Mouse (Mus musculus) embryonic facial prominence, embryonic 11.5 days (tissue): ENCODE data around the gene Mfng. TPM values are rescaled to one million over a fixed set of nuclear protein-coding genes. Genes with fewer than 3 reads are reported as not detected.

ENCODE experiments used
- ATAC-seq: fragments of 200-750 bp; cut with Nextera tagmentation; replicated peaks from 2 replicates; pipeline ENCODE4 v1.8.0; 2017; ENCODE audit warnings: low read depth; ENCODE audit not compliant: insufficient number of reproducible peaks, low FRiP score, low TSS enrichment
- DNase-seq: peaks from one replicate; pipeline ENCODE4 v3.0.0-alpha.2; 2015; ENCODE audit warnings: low spot score
- H3K27ac ChIP-seq: fragments of 300-500 bp; sonication (generic); replicated peaks from 2 replicates; pipeline ENCODE4 v1.5.1; 2014; ENCODE audit warnings: mild to moderate bottlenecking, low read depth, low read length, control low read depth
- H3K27me3 ChIP-seq: fragments of 300-500 bp; sonication (generic); 2 replicates; pipeline ENCODE4 v1.6.1; 2014; ENCODE audit warnings: mild to moderate bottlenecking, low read length, moderate library complexity, mixed read lengths; ENCODE audit not compliant: control insufficient read depth, insufficient read depth
- H3K36me3 ChIP-seq: fragments of 300-500 bp; sonication (generic); replicated peaks from 2 replicates; pipeline ENCODE4 v1.6.1; 2014; ENCODE audit warnings: low read depth, mild to moderate bottlenecking, low read length, moderate library complexity, mixed read lengths; ENCODE audit not compliant: control insufficient read depth, insufficient read depth
- H3K4me1 ChIP-seq: fragments of 300-500 bp; sonication (generic); 2 replicates; pipeline ENCODE4 v1.6.1; 2014; ENCODE audit warnings: low read length, mixed read lengths; ENCODE audit not compliant: control insufficient read depth, insufficient read depth
- H3K4me2 ChIP-seq: fragments of 300-500 bp; sonication (generic); 2 replicates; pipeline ENCODE4 v1.6.1; 2014; ENCODE audit warnings: low read depth, mild to moderate bottlenecking, control low read depth, low read length, moderate library complexity
- H3K4me3 ChIP-seq: fragments of 300-500 bp; sonication (generic); 2 replicates; pipeline ENCODE4 v1.5.1; 2014; ENCODE audit warnings: low read depth, low read length, control low read depth
- H3K9ac ChIP-seq: fragments of 300-500 bp; sonication (generic); replicated peaks from 2 replicates; pipeline ENCODE4 v1.6.1; 2014; ENCODE audit warnings: mild to moderate bottlenecking, control low read depth, low read length
- H3K9me3 ChIP-seq: fragments of 300-500 bp; sonication (generic); replicated peaks from 2 replicates; pipeline ENCODE4 v1.6.1; 2016; ENCODE audit warnings: mild to moderate bottlenecking, low read length, inconsistent platforms, mixed read lengths; ENCODE audit not compliant: control insufficient read depth
- WGBS: fragments of 180-500 bp; shearing (Covaris S2); extraction: QIAGEN DNeasy Blood & Tissue Kit; methylation state at CpG from one replicate; pipeline ENCODE4 v1.1.7; 2014; 5-methylcytosine and 5-hydroxymethylcytosine counted together
- polyA plus RNA-seq: library from polyadenylated mRNA; unstranded; fragments of >200 nt; fragmentation: Nextera tagmentation; extraction: Ambion mirVana; gene quantifications from 2 replicates; pipeline ENCODE4 v1.2.1, GENCODE M21; 2014

Mfng gene
- polyA plus RNA-seq, 1 experiment from 2014 or later, result 15.9 TPM

DNA sequence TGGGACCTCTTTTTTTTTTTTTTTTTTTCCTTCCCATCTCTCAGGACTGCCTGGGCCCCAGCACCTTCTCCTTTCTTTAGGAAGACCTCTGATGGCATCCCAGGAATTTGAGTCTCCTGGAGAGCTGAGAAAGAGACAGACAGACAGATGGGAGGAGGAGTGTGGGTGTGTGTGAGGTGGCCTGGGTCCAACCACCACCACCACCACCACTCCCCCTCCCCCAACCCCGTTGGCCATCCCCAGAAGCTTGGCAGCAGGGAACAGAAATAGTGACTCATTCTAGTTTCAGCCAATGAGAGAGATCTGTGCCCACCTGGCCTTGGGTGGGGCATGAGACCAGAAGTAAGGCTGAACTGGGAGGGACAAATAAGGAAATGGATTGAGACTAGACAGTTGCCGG lies 33.3 kb upstream of the Mfng start:
- peaks cover 27% of the 10 kb centered on the region for H3K27me3 ChIP-seq
- H3K4me1 ChIP-seq, result peaks cover 7% of the 10 kb centered on the region
- no peak overlapping the region for H3K4me3 ChIP-seq
- no peak overlapping the region for H3K4me2 ChIP-seq
- no peaks in the 10 kb centered on the region for H3K9me3 ChIP-seq
- H3K9ac ChIP-seq, result no peak overlapping the region
- no peak for ATAC-seq
- WGBS, result 44% methylated on average over 2 of the region's 2 CpGs
- H3K36me3 ChIP-seq, result no peaks in the 10 kb centered on the region
- no peak for DNase-seq
- H3K27ac ChIP-seq, result no peak overlapping the region

- H3K36me3 ChIP-seq, result no peaks in the 10 kb centered on the region
- H3K4me1 ChIP-seq, result peaks cover 7% of the 10 kb centered on the region
- no peaks in the 10 kb centered on the region for H3K9me3 ChIP-seq
- H3K27me3 ChIP-seq, result peaks cover 31% of the 10 kb centered on the region
- H3K9ac ChIP-seq, result no peak overlapping the region
- no peak overlapping the region for H3K4me2 ChIP-seq
- H3K4me3 ChIP-seq, result no peak overlapping the region
- DNase-seq (no peak), ATAC-seq (no peak)
- H3K27ac ChIP-seq, result no peak overlapping the region
- 67% methylated on average over 2 of the region's 2 CpGs for WGBS
These were observed 32.1 kb upstream of the Mfng start for GRCm38 (mm10) chr15:78805351-78805750.

DNA sequence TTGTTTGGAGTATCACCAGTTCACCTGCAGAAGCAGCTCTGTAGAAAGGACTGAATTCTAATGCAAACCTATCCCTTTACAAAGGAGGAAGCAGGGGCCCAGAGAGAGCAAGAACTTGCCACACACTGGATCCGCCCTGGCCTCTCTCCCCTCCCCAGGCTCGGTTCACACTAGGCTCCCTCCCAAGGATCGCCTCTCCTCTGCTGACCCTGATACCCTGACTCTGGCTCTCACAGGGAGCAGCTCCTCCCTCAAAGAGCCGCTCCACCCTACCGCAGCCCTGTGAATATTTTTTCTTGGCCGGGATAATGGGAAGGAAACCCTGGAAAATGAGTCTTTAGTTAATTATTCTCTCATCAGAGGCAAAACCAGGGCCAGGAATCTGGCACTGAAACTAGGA lies 31.1 kb upstream of the Mfng start:
- Histone ChIP-seq H3K4me1 (peaks cover 7% of the 10 kb centered on the region), H3K27ac (no peak overlapping the region), H3K4me2 (no peak overlapping the region), H3K27me3 (peaks cover 31% of the 10 kb centered on the region), H3K36me3 (no peaks in the 10 kb centered on the region), H3K9ac (no peak overlapping the region), H3K4me3 (no peak overlapping the region), H3K9me3 (no peaks in the 10 kb centered on the region)
- DNase-seq (no peak), ATAC-seq (no peak)
- 7% methylated on average over 6 of the region's 6 CpGs for WGBS

DNA sequence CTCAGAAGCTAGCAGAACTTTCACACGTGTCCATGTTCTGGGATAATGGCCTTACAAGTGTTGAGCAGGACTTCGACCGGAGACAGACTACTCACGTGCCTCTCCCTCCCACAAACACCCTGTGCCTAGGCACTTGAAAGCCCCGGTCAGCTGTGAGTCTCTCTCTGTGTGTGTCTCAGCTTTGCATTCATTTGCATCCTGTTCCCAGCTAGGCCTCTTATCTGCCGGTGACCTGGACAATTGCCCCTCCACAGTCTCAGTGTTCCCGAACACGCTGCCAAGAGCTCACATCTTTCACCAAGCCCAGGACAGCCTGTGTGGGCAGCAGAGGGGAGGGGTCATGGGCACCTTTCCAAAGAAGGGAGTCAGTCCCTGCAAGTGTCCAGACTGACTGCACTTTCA lies 30.2 kb upstream of the Mfng start:
- DNase-seq (no peak), ATAC-seq (0 out of 2 replicates have a peak, but pooled peaks have one; percentile 12)
- Histone ChIP-seq H3K9ac (no peak overlapping the region), H3K27me3 (peaks cover 31% of the 10 kb centered on the region), H3K9me3 (no peaks in the 10 kb centered on the region), H3K4me3 (no peak overlapping the region), H3K4me2 (no peak overlapping the region; the same call in 1 of the 2 replicates), H3K36me3 (no peaks in the 10 kb centered on the region), H3K27ac (no peak overlapping the region), H3K4me1 (peaks cover 10% of the 10 kb centered on the region)
- 2% methylated on average over 8 of the region's 8 CpGs for WGBS

DNA sequence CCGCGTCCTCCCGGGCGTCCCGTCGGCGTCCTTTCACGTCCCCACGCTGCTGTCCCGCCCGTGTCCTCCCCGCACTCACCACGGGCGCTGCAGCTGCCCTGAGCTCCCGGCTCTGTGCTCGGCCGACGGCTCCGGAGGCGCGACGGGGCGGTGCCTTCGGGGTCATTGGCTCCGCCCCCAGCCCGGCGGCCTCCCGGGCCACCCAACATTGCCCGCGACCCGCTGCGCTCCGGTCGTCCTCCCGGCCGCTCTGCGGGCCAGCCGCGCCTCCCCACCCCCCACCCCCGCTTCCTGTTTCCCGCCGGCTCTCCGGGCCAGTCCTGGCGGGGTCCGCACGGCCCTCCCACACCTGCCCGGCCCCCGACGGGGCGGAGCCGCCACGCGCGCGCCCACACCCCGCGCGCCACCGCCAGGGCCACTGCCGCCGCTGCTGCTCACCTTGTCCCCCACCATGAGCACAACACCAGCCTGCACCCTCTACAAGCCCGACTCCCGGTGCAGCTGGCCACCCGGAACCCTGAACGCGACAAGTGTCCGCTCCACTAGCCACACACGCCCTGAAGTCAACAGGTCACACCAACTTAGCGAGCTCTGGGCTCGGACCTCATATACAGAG lies 29.6 kb upstream of the Mfng start, which contains the start of gene Card10:
Gene Card10, minus strand, starts transcription at position 267 of the 616 bp plus-strand sequence.
- under 1% methylated on average over 61 of the region's 70 CpGs for WGBS
- peak; percentile 59 for DNase-seq
- H3K4me2 ChIP-seq, result peak within 1 kb of the TSS; percentile 94
- H3K4me3 ChIP-seq, result peak within 1 kb of the TSS; percentile 54
- peaks cover 10% of the 10 kb centered on the region for H3K4me1 ChIP-seq
- H3K27me3 ChIP-seq, result peaks cover 31% of the 10 kb centered on the region
- H3K36me3 ChIP-seq, result no peaks in the 10 kb centered on the region
- peak; percentile 50; the same call in 1 of the 2 replicates for ATAC-seq
- H3K9me3 ChIP-seq, result no peaks in the 10 kb centered on the region
- no peak within 1 kb of the TSS for H3K27ac ChIP-seq
- peak within 1 kb of the TSS; percentile 46 for H3K9ac ChIP-seq

DNA sequence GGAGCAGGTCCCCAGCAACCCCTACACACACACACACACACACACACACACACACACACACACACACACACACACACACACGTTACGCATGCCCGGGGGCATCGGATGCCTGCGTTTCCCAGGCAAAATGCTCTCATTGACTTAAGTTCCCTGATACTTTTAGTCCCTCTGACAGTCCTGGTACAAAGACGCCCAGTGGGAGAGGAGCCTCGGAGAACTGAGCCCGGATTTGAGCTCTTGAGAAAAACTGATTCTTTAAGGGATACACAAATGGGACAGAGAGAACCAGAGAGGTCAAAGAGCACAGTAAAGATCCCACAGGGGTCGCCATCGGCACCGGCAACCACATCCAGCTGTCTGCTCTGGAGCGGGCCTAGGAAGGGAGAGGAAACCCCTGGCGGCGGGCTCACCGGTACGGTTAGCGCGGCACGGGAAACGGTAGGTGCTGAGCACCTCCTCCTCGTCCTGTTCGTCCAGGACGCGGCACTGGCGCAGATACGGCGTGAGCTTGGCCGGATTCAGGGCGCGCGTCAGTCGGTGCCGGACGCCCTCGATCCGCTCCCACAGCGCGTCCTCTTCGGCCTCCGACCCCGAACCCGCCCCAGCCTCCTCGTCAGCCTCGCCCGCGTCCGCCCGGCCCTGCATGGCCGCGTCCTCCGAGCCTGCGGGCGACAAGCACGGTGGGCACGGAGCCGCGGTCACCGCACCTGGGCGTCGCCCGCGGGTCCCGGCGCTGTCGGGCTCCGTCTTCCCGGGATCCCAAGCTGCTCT lies 28.9 kb upstream of the Mfng start:
- WGBS, result 4% methylated on average over 58 of the region's 67 CpGs
- peak overlapping the region; percentile 54 for H3K4me3 ChIP-seq
- H3K4me1 ChIP-seq, result peaks cover 10% of the 10 kb centered on the region
- H3K36me3 ChIP-seq, result no peaks in the 10 kb centered on the region
- peak overlapping the region; percentile 94 for H3K4me2 ChIP-seq
- DNase-seq (peak; percentile 46), ATAC-seq (0 out of 2 replicates have a peak, but pooled peaks have one; percentile 32)
- H3K9ac ChIP-seq, result peak overlapping the region; percentile 46
- H3K27ac ChIP-seq, result no peak overlapping the region
- no peaks in the 10 kb centered on the region for H3K9me3 ChIP-seq
- H3K27me3 ChIP-seq, result peaks cover 31% of the 10 kb centered on the region

DNA sequence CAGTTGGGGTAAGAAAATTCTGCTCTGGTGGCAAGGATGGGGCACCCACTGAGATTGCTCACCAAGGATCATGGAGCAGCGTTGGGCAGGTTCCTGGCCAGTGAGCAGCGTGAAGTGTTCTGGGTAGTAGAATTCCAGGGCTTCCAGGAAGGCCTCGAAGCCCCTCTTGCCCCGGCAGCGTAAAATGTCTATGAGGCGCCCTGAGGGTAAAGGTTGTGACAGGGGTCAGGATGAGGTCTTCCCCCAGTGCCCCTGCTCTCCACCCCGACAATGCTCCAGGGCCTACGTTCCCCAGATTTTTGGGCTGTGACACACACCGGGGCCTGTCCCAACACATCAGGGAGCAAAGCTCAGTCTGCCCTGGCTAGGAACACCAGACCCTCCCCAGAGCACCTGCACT lies 28.3 kb upstream of the Mfng start:
- no peak for ATAC-seq
- Histone ChIP-seq H3K27me3 (peaks cover 31% of the 10 kb centered on the region), H3K27ac (no peak overlapping the region), H3K4me1 (peaks cover 10% of the 10 kb centered on the region), H3K9ac (no peak overlapping the region), H3K9me3 (no peaks in the 10 kb centered on the region), H3K4me3 (peak overlapping the region; percentile 54), H3K4me2 (peak overlapping the region; percentile 94), H3K36me3 (no peaks in the 10 kb centered on the region)
- no peak for DNase-seq
- WGBS, result 41% methylated on average over 9 of the region's 9 CpGs

- no peak overlapping the region for H3K9ac ChIP-seq
- no peak overlapping the region for H3K4me2 ChIP-seq
- H3K27ac ChIP-seq, result no peak overlapping the region
- H3K4me3 ChIP-seq, result no peak overlapping the region
- H3K27me3 ChIP-seq, result peaks cover 27% of the 10 kb centered on the region
- no peaks in the 10 kb centered on the region for H3K36me3 ChIP-seq
- DNase-seq, result peak; percentile 9
- H3K9me3 ChIP-seq, result no peaks in the 10 kb centered on the region
- 55% methylated on average over 21 of the region's 21 CpGs for WGBS
- peaks cover 12% of the 10 kb centered on the region for H3K4me1 ChIP-seq
- ATAC-seq, result no peak
These were observed 25.8 kb upstream of the Mfng start for GRCm38 (mm10) chr15:78799029-78799428.
